Mouse (Mus musculus) forebrain, embryonic 11.5 days (tissue): ENCODE measurements around the gene Phf20. TPM values are rescaled to one million over a fixed set of nuclear protein-coding genes. Genes with fewer than 3 reads are reported as not detected.

Experiments used
- ATAC-seq: fragments of 200-750 bp; cut with Nextera tagmentation; replicated peaks from 2 replicates; pipeline ENCODE4 v1.8.0; 2017; ENCODE audit warnings: moderate TSS enrichment; ENCODE audit not compliant: low FRiP score
- DNase-seq: peaks from one replicate; pipeline ENCODE4 v3.0.0-alpha.2; 2017; ENCODE audit warnings: low spot score
- H3K27ac ChIP-seq: fragments of 300-500 bp; sonication (generic); 2 replicates; pipeline ENCODE4 v1.5.1; 2014; ENCODE audit warnings: low read depth, low read length
- H3K27me3 ChIP-seq: fragments of 300-500 bp; sonication (generic); 2 replicates; pipeline ENCODE4 v1.6.1; 2014; ENCODE audit warnings: mild to moderate bottlenecking, low read length, mixed read lengths; ENCODE audit not compliant: control insufficient read depth, insufficient read depth
- H3K36me3 ChIP-seq: fragments of 300-500 bp; sonication (generic); 2 replicates; pipeline ENCODE4 v1.6.1; 2014; ENCODE audit warnings: mild to moderate bottlenecking, low read length, moderate library complexity, mixed read lengths; ENCODE audit not compliant: control insufficient read depth, insufficient read depth
- H3K4me1 ChIP-seq: fragments of 300-500 bp; sonication (generic); replicated peaks from 2 replicates; pipeline ENCODE4 v1.6.1; 2014; ENCODE audit warnings: low read length, mixed read lengths; ENCODE audit not compliant: control insufficient read depth, insufficient read depth
- H3K4me2 ChIP-seq: fragments of 300-500 bp; sonication (generic); 2 replicates; pipeline ENCODE4 v1.6.1; 2014; ENCODE audit warnings: low read depth, mild to moderate bottlenecking, low read length, moderate library complexity, mixed read lengths; ENCODE audit not compliant: severe bottlenecking
- H3K4me3 ChIP-seq: fragments of 300-500 bp; sonication (generic); 2 replicates; pipeline ENCODE4 v1.5.1; 2014; ENCODE audit warnings: low read depth, low read length
- H3K9ac ChIP-seq: fragments of 300-500 bp; sonication (generic); 2 replicates; pipeline ENCODE4 v1.6.1; 2014; ENCODE audit warnings: low read length
- H3K9me3 ChIP-seq: fragments of 300-500 bp; sonication (generic); 2 replicates; pipeline ENCODE4 v1.6.1; 2016; ENCODE audit warnings: low read length, mixed read lengths; ENCODE audit not compliant: control insufficient read depth
- WGBS: fragments of 180-500 bp; shearing (Covaris S2); extraction: QIAGEN DNeasy Blood & Tissue Kit; methylation state at CpG from one replicate; pipeline ENCODE4 v1.1.7; 2014; 5-methylcytosine and 5-hydroxymethylcytosine counted together
- microRNA-seq: library from miRNA; unstranded; fragments of <30 nt; microRNA quantifications from one replicate; pipeline ENCODE4, GENCODE M21; 2016; ENCODE audit not compliant: insufficient number of aligned reads
- polyA plus RNA-seq: library from polyadenylated mRNA; unstranded; fragments of >200 nt; fragmentation: Nextera tagmentation; extraction: Ambion mirVana; gene quantifications from 2 replicates; pipeline ENCODE4 v1.2.1, GENCODE M21; 2014

The Phf20 gene
- polyA plus RNA-seq, 1 experiment from 2014 or later, result 92.9 TPM

DNA sequence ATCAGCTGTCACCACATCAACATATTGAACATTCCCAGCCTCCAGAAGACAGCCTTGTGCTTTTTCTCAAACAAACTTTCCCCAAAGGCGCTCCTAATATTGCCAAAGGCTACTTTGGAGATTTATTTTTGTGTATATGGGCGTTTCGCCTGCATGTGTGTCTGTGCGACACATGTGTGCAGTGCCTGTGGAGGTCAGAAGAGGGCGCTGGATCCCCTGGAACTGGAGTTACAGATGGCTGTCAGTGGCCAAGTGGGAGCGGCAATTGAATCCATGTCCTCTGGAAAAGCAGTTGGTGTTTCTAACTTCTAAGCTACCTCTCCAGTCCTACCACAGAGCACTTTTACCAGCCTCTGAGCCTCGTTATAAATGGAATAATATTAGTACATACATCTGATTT lies 155.0 kb downstream of the Phf20 start:
- ATAC-seq, result no peak
- H3K4me1 ChIP-seq, result no peaks in the 10 kb centered on the region
- no peak overlapping the region for H3K27ac ChIP-seq
- H3K4me3 ChIP-seq, result no peak overlapping the region
- no peaks in the 10 kb centered on the region for H3K36me3 ChIP-seq
- WGBS, result 79% methylated on average over 7 of the region's 7 CpGs
- no peaks in the 10 kb centered on the region for H3K9me3 ChIP-seq
- no peak for DNase-seq
- H3K27me3 ChIP-seq, result no peaks in the 10 kb centered on the region
- H3K4me2 ChIP-seq, result no peak overlapping the region
- no peak overlapping the region for H3K9ac ChIP-seq

- ATAC-seq, result no peak
- DNase-seq, result no peak
- H3K27me3 ChIP-seq, result no peaks in the 10 kb centered on the region
- no peaks in the 10 kb centered on the region for H3K36me3 ChIP-seq
- H3K4me1 ChIP-seq, result no peaks in the 10 kb centered on the region
- no peak overlapping the region for H3K4me2 ChIP-seq
- no peak overlapping the region for H3K27ac ChIP-seq
- WGBS, result 80% methylated on average over 8 of the region's 8 CpGs
- H3K9me3 ChIP-seq, result no peaks in the 10 kb centered on the region
- H3K4me3 ChIP-seq, result no peak overlapping the region
- H3K9ac ChIP-seq, result no peak overlapping the region
Observed at GRCm38 (mm10) chr2:156352413-156353165, 156.3 kb downstream of the Phf20 start.

DNA sequence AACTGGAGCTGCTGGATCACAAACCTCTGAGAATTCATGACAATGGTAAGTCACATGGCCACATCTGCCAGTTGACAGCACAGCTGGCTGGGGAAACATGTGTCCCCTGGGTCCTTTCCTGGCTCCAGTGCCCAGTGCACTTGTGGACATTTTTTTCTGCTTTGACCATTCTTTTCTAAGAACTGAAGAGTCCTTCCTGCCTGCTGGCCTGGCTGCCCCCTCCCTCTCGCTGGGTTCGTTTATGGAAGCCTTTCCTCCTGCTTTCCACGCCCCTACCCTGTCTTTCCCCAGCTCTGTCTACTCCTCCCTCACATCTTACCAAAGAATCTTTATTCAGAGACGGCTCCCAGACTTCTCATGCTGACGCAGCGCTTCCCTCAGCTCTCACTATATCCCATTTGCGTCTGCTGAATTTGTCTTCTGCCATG lies 157.0 kb downstream of the Phf20 start:
- no peak overlapping the region for H3K9ac ChIP-seq
- no peak overlapping the region for H3K27ac ChIP-seq
- no peak overlapping the region for H3K4me3 ChIP-seq
- H3K4me1 ChIP-seq, result no peaks in the 10 kb centered on the region
- no peak overlapping the region for H3K4me2 ChIP-seq
- 54% methylated on average over 7 of the region's 7 CpGs for WGBS
- H3K36me3 ChIP-seq, result no peaks in the 10 kb centered on the region
- no peaks in the 10 kb centered on the region for H3K27me3 ChIP-seq
- no peaks in the 10 kb centered on the region for H3K9me3 ChIP-seq
- no peak for DNase-seq
- no peak for ATAC-seq

- H3K36me3 ChIP-seq, result no peaks in the 10 kb centered on the region
- WGBS, result 70% methylated on average over 7 of the region's 7 CpGs
- no peak overlapping the region for H3K9ac ChIP-seq
- no peaks in the 10 kb centered on the region for H3K9me3 ChIP-seq
- no peak overlapping the region for H3K27ac ChIP-seq
- ATAC-seq, result no peak
- DNase-seq, result no peak
- no peak overlapping the region for H3K4me3 ChIP-seq
- no peaks in the 10 kb centered on the region for H3K4me1 ChIP-seq
- no peaks in the 10 kb centered on the region for H3K27me3 ChIP-seq
- H3K4me2 ChIP-seq, result no peak overlapping the region
Observed at GRCm38 (mm10) chr2:156356031-156356430, 159.8 kb downstream of the Phf20 start.

Small RNA genes lying within 50 kb of the gene (microRNA-seq; reads per million reads assigned to microRNA genes)
- not detected for gene Gm22759

Other genes starting within 250 kb of the Phf20 start
- 27.4 and 28.8 TPM in 2 replicates for gene Cep250, start 240.0 kb upstream of the Phf20 start, polyA plus RNA-seq
- 1.5 and 1.6 TPM in 2 replicates for gene 6430550D23Rik, start 188.5 kb upstream of the Phf20 start, polyA plus RNA-seq
- gene Ergic3, start 188.4 kb upstream of the Phf20 start, polyA plus RNA-seq, result 169 and 207 TPM in 2 replicates
- gene Fer1l4, start 143.5 kb upstream of the Phf20 start, polyA plus RNA-seq, result not detected in 2 replicates
- gene Spag4, start 131.3 kb upstream of the Phf20 start, polyA plus RNA-seq, result 5.0 and 6.3 TPM in 2 replicates
- gene Cpne1, start 84.5 kb upstream of the Phf20 start, polyA plus RNA-seq, result 48.7 and 58.8 TPM in 2 replicates
- 45.7 and 47.6 TPM in 2 replicates for gene Rbm12, start 84.5 kb upstream of the Phf20 start, polyA plus RNA-seq
- 18.8 and 20.8 TPM in 2 replicates for gene Gm28036, start 69.4 kb upstream of the Phf20 start, polyA plus RNA-seq
- 345 and 347 TPM in 2 replicates for gene Romo1, start 52.4 kb upstream of the Phf20 start, polyA plus RNA-seq
- 37.2 and 38.3 TPM in 2 replicates for gene Nfs1, start 52.3 kb upstream of the Phf20 start, polyA plus RNA-seq
- gene Rbm39, start 16.2 kb upstream of the Phf20 start, polyA plus RNA-seq, result 630 and 681 TPM in 2 replicates
- 3.6 and 4.5 TPM in 2 replicates for gene Cnbd2, start 115.8 kb downstream of the Phf20 start, polyA plus RNA-seq
- gene Scand1, start 116.2 kb downstream of the Phf20 start, polyA plus RNA-seq, result 78.0 and 84.0 TPM in 2 replicates
- 3.1 and 3.6 TPM in 2 replicates for gene Epb41l1, start 224.4 kb downstream of the Phf20 start, polyA plus RNA-seq